Mouse (Mus musculus): ENCODE data around the gene Mmp23.

Mmp23 gene

DNA sequence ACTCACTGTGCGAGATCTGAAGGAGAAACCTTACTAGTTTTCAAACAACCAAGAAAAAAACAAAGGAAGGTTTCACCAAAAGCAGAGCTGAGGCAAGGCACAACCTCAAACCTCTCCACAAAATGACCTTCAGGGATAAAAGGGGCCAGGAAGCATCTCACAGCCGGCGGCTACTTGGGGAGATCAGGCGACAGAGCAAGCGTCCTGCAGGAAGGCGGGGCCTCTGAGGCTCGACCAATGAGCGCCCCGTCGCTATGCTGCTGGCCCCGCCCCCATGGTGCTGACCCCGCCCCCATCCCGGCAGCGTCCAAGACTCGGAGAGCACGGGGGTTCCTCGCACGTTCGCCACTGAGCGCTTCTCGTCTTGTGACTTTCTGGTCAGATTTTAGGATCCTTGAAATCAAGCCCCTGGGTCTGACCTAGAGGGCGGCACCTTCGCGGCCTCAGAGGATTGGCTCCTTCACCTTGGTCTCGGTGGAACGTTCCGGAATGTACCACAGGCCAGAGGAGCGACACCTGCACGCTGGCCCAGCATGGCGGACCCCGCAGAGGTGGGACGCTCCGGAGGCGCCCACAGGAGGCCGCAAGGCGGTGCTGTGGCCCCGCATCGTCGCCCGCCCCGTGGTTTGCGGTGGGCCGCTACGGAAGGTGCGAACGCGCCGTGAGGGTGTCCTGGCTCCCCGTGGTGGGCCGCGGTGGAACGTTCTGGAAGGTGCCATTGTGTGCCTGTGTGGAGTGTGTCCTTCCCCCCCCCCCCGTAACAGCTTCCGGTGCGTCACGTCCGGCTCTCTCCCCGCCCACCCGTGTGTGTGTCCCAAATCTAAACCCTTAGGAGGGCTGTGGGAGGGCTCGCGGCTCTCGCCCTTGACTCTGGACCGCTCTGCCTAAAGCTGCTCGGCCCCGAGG lies 51.8 kb downstream of the Mmp23 start, which contains the start of gene Slc35e2:
Gene Slc35e2 (plus strand): TSS at position 326 of the 906 bp plus-strand sequence.
- DNase-seq: peak; percentile 81 to 83

Measured in thymus, adult 18-20 months (tissue).